Mouse (Mus musculus): ENCODE data around the gene Ankrd22.

DNA sequence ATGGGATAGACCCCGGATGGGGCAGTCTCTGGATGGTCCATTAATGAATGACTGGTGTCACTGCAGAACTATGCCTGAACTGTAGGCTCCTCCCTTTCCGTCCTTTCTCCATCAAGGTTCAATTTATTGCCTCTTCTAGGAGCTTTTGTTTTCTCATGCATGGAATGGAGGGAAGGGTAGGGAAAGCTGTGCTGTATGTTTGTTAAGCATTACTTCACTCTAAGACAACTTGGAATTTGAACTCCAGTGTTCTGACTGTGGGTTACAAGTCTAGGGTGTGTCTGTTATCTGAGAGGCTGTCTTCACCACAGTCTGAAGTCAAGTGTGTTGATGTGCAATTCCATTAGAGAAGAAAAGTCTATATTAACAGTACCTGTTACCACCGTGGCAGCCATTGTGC, 43.2 kb upstream of the Ankrd22 start:
- TF ChIP-seq CTCF (conservative IDR thresholded peaks at IDR 0.05; ENCODE audit: insufficient read depth, insufficient read length, low read depth, low read length) (no peak), POLR2A (IDR thresholded peaks at IDR 0.05; ENCODE audit: low read depth, low read length) (no peak)
